Mouse (Mus musculus): Measurements from ENCODE around the gene Foxg1. TPM values are rescaled to one million over a fixed set of nuclear protein-coding genes. Genes with fewer than 3 reads are reported as not detected.
A peak's percentile ranks its signal among the peaks of the same experiment; 100 is the strongest.

Gene Foxg1
- polyA plus RNA-seq (2015; fragmentation: Nextera tagmentation; extraction: Ambion mirVana) = 110 and 111 TPM in 2 replicates

DNA sequence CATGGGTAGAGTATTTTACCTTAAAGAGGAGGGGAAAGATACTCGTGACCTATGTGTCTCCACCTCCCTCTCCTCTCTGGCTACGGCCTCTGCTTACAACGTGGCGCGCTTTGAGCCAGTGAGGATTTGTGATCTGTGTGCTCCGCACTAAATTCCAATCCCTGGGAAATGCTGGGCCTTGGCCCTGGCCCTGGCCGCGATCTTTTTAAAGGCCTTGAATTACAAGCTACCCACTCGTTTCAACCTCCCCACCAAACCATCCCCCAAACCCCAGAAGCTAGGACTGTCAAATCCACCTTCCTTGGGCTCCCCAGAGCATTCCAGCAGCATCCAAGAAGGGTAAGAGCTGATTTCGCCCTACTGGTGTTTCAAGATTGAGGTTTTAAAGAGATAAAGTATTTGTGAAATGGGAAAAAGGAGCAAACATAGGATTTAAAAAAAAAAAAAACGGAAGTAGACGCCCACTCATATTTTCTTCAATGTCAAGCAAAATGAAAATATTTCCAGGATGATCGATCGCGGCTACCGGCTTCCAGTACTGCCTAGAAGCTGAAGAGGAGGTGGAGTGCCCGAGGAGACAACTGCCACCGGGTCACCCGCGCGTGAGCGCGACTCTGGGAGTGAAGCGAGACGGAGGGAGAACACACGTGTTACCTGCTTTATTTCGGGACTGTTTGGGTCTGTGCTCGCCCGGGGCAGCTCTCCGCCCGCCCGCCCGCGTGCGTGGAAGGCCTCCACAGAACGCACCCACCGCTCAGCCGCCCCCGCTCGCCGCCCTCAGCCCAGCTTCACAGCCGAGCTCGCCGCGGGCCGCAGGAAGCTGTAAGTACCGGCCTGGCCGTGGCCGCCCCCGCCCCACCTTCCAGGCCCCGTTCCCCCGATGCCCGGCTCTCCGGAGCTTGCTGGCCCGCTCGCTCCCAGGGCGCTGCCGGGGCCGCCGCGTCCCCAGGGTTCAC, at the start of gene Foxg1:
Gene Foxg1 (plus strand): TSS at position 96 of the 956 bp plus-strand sequence.
- Histone ChIP-seq H3K9ac (replicated peaks) (peak within 1 kb of the TSS; percentile 97), H3K4me3 (peak within 1 kb of the TSS; percentile 72), H3K27ac (replicated peaks) (peak within 1 kb of the TSS; percentile 100), H3K4me1 (peaks cover 8% of the 10 kb centered on the region; the same call in 1 of the 2 replicates), H3K9me3 (no peaks in the 10 kb centered on the region), H3K27me3 (no peaks in the 10 kb centered on the region), H3K4me2 (replicated peaks) (peak within 1 kb of the TSS; percentile 46), H3K36me3 (0 out of 2 replicates have a peak, but pooled peaks cover 3% of the 10 kb centered on the region)
- peak; percentile 3 for ATAC-seq (replicated peaks)
- under 1% methylated on average over 52 of the region's 61 CpGs for WGBS

DNA sequence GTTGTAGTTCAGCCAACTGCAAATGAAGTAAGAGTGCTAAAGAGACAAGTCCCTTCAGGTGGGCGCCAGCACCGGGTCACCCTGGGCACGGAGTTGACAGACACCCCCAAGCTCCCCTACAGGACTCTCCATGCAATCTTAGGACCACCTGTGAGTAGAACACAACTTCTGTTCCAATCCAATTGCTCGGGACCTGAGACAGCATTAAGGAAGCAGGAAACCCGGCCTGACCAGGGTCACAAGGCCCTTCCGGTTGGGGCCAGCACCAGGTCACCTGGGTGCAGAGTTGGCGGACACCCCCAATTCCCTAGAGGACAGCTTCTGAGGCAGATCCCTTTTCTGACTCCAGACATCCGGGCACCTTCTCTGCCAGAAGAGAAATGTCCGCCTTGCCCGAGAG, 32.8 kb upstream of the Foxg1 start:
- no peak overlapping the region for H3K9ac ChIP-seq (replicated peaks)
- 94% methylated on average over 10 of the region's 10 CpGs for WGBS
- H3K27ac ChIP-seq (replicated peaks) = no peak overlapping the region
- H3K4me2 ChIP-seq (replicated peaks) = no peak overlapping the region
- H3K36me3 ChIP-seq = no peaks in the 10 kb centered on the region
- no peaks in the 10 kb centered on the region for H3K27me3 ChIP-seq
- no peak overlapping the region for H3K4me3 ChIP-seq
- ATAC-seq (replicated peaks) = no peak
- no peaks in the 10 kb centered on the region for H3K9me3 ChIP-seq
- no peaks in the 10 kb centered on the region for H3K4me1 ChIP-seq

DNA sequence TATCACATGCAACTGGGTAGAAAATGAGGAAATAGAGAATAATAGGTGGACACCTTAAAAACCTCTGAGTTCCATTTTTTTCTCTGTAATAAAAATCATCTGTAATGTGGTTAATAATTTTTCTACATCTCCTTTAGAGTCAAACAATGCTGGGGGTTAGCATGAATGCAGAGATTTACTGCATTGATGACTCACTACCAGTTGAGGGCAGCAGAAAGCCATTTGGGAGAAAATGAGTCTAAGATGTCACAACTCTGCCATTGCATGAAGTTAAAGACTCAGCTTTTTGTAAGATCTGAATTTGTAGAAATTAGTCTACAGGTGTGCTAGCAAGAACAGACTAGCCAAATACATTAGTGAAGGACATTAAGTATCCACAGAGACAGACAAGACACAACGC, 13.5 kb upstream of the Foxg1 start:
- H3K4me1 ChIP-seq = peaks cover 26% of the 10 kb centered on the region
- H3K27ac ChIP-seq (replicated peaks) = no peak overlapping the region
- no peak overlapping the region for H3K4me2 ChIP-seq (replicated peaks)
- no peaks in the 10 kb centered on the region for H3K36me3 ChIP-seq
- ATAC-seq (replicated peaks) = peak; percentile 33; the same call in 1 of the 2 replicates
- H3K9me3 ChIP-seq = no peaks in the 10 kb centered on the region
- WGBS = 39% methylated on average over 1 of the region's 1 CpGs
- H3K9ac ChIP-seq (replicated peaks) = no peak overlapping the region
- no peaks in the 10 kb centered on the region for H3K27me3 ChIP-seq
- no peak overlapping the region for H3K4me3 ChIP-seq

DNA sequence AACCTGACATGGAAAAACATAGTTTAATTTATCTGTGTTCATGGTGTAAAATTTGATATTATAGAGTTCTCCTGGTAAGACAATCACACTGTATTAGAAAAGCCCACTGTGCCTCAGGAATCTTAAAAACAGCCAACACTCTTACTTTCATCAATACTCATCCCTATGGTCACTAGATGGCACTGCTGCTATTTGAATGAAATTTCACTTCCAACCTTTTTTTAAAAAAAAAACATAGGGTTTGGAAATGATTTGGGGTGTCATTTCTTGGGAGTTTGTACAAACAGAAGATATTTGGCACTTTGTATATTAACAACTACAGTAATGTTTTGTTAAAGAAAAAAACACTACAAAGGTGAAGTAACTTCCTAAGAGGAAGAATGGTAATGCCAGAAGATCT, 10.3 kb upstream of the Foxg1 start:
- H3K27me3 ChIP-seq = no peaks in the 10 kb centered on the region
- peak overlapping the region; percentile 89; the same call in 1 of the 2 replicates for H3K27ac ChIP-seq (replicated peaks)
- H3K9me3 ChIP-seq = no peaks in the 10 kb centered on the region
- no peak overlapping the region for H3K4me3 ChIP-seq
- no peak overlapping the region for H3K4me2 ChIP-seq (replicated peaks)
- H3K36me3 ChIP-seq = no peaks in the 10 kb centered on the region
- ATAC-seq (replicated peaks) = no peak
- peaks cover 35% of the 10 kb centered on the region for H3K4me1 ChIP-seq
- H3K9ac ChIP-seq (replicated peaks) = no peak overlapping the region

DNA sequence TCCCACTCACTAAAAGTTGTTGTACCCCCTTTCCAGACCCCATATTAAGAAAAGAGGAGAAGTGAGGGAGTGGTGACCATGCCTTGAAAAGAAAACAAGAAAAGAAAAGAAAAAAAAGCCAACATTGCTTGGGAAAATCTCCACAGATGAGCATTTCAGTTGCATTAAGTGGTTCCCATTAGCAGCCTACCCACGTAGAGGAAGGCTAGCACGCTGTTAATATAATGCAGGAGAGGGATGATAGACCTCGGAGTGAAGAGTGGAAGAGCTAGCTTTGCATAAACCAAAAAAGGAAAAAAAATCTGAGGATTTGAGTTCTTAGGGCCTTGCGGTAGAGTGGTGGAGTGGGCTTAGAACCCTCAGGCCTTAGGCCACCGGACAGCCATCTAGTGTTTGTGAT, 9.3 kb upstream of the Foxg1 start:
- H3K9ac ChIP-seq (replicated peaks) = peak overlapping the region; percentile 68; the same call in 1 of the 2 replicates
- 6% methylated on average over 5 of the region's 5 CpGs for WGBS
- H3K4me1 ChIP-seq = peaks cover 35% of the 10 kb centered on the region
- no peaks in the 10 kb centered on the region for H3K27me3 ChIP-seq
- peak overlapping the region; percentile 66 for H3K4me2 ChIP-seq (replicated peaks)
- peak overlapping the region; percentile 89 for H3K27ac ChIP-seq (replicated peaks)
- H3K36me3 ChIP-seq = no peaks in the 10 kb centered on the region
- peak overlapping the region; percentile 41; the same call in 1 of the 2 replicates for H3K4me3 ChIP-seq
- no peaks in the 10 kb centered on the region for H3K9me3 ChIP-seq
- ATAC-seq (replicated peaks) = no peak

DNA sequence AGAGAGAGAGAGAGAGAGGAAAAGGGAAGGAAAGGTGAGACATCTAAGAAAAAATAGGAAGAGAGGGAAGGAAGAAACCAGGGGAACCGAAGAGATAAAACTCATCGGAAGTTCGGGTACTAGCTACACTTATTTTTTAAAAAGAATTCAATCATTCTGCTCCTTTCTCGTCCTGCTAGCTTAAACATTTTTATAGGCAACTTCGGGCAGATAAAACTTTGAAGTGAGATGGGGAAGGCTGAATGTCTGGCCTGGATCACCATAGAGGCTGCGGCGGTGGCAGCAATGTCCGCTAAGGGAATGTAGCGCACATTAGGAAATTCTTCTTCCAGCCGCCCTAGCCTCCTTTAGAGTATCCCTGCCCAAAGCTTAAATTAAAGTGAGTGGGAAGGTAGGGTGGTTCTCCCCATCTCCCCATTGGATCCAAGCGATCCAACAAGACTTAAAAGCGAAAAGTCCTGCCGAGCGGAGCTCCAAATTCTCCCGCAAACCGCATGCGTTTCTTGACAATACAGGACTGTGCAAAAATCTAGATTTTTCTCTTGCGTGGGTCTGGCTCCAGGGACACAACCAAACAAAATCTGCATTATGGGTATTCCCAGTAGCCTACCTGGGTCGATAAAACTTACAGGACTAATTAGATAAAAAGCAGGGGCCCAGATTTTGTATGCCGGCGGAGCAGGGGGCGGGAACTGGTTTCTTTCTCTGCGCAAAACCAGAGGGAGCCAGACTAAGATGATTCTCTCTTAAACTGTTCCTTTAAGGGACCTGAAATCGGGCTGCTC, 8.4 kb upstream of the Foxg1 start:
- 2% methylated on average over 24 of the region's 24 CpGs for WGBS
- no peak for ATAC-seq (replicated peaks)

DNA sequence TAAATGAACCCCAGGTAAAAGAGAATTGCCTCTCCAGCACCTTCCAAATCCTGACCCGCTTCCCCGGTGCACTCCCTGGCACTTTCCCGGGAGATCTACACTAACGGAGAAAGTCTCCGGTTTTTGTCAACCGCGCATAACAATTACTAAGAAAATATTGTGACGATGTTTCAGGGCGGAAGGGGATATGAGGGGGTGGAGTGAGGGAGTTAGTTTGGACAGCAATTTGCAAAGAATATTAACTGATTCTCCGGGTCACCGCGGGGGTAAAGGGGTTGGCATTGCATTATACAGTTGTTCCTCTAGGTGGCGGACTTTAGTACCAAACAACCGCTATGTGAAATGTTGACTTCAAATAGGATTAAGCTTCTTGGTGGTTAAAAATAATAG, 7.9 kb upstream of the Foxg1 start:
- Histone ChIP-seq H3K36me3 (no peaks in the 10 kb centered on the region), H3K4me3 (peak overlapping the region; percentile 41), H3K9ac (replicated peaks) (peak overlapping the region; percentile 68), H3K4me2 (replicated peaks) (peak overlapping the region; percentile 66), H3K27me3 (no peaks in the 10 kb centered on the region), H3K9me3 (no peaks in the 10 kb centered on the region), H3K4me1 (peaks cover 34% of the 10 kb centered on the region), H3K27ac (replicated peaks) (peak overlapping the region; percentile 89)
- no peak for ATAC-seq (replicated peaks)
- under 1% methylated on average over 14 of the region's 14 CpGs for WGBS

More for the DNA sequence above, 8.4 kb upstream of the Foxg1 start:
- H3K27ac ChIP-seq (replicated peaks) = peak overlapping the region; percentile 89
- no peaks in the 10 kb centered on the region for H3K36me3 ChIP-seq
- H3K4me2 ChIP-seq (replicated peaks) = peak overlapping the region; percentile 66
- peaks cover 35% of the 10 kb centered on the region for H3K4me1 ChIP-seq
- H3K27me3 ChIP-seq = no peaks in the 10 kb centered on the region
- H3K9ac ChIP-seq (replicated peaks) = peak overlapping the region; percentile 68
- peak overlapping the region; percentile 41 for H3K4me3 ChIP-seq
- H3K9me3 ChIP-seq = no peaks in the 10 kb centered on the region

DNA sequence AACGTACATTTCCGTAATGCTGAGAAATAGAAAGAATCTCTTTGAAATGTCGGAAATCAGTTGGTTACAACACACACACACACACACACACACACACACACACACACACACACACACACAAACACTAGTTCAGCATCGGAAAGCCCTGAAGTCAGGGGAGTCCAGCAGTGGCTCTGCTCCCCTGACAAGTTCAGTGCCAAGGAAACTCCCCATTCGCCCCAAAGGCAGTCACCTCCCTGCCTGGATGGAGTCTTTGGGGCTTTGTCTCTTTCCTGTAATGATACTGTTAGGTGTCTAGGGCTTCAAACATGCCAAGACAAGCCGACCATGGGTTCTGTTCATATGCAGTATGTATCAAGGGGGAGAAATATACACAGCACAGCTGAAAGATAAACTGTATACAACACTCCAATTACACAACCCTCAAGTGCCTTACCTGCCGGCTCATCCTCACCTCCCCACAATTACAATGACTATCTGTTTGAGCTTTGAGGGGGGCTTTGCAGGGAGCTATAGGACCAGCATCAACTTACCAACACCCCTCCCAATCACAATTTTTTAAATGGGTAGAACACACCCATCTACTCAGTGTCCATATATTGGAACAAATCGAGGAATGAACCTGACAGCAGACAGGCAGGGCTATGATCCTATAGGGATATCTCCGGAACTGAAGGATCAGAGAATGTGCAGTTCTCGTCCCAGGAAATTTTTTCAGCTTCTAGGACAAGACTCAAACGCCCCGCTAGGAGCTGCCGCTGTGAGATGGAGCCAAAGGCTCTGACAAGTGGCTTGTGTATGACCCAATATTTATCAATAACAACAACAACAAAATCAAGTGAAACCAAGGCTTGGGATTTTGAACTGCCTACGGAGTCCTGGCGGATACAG, 6.8 kb upstream of the Foxg1 start:
- H3K9me3 ChIP-seq = no peaks in the 10 kb centered on the region
- H3K27ac ChIP-seq (replicated peaks) = peak overlapping the region; percentile 100
- peak overlapping the region; percentile 97 for H3K9ac ChIP-seq (replicated peaks)
- peak; percentile 12 for ATAC-seq (replicated peaks)
- peak overlapping the region; percentile 72 for H3K4me3 ChIP-seq
- H3K27me3 ChIP-seq = no peaks in the 10 kb centered on the region
- WGBS = 3% methylated on average over 15 of the region's 15 CpGs
- peaks cover 36% of the 10 kb centered on the region for H3K4me1 ChIP-seq
- H3K4me2 ChIP-seq (replicated peaks) = peak overlapping the region; percentile 46
- H3K36me3 ChIP-seq = no peaks in the 10 kb centered on the region

DNA sequence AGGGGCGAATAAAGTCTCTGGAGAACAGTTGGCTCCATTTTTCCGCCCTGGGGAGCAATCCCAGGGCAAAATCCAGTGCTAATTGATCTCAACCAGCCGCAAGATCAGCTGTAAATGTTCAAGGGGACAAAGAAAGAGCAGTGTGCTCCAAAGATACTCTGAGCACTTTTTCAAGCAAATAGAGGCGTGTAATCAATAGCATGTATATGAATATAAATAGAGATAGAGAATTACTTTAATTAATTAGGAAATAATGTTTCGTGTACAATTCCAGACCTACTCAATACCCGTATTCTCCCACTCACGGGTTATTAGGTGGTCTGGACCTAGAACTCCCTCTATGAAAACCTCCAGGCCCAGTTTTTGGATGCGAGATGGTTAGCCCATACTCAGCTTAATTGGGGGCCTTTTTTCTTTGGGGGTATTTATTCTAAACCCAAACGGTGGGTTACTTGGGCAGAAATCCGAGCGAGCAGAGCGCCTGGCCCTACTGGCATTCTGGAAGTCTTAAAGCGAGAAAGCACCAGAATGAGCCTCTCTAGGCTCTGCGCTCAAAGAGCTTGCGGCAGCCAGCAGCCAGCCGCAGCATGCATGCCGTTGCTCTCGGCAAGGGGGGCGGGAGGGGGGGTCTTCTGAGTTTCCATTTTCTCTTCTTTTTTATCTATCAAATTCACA, 6.0 kb upstream of the Foxg1 start:
- H3K4me1 ChIP-seq = peaks cover 32% of the 10 kb centered on the region
- no peaks in the 10 kb centered on the region for H3K36me3 ChIP-seq
- peak; percentile 27; the same call in 1 of the 2 replicates for ATAC-seq (replicated peaks)
- H3K9ac ChIP-seq (replicated peaks) = peak overlapping the region; percentile 97
- H3K4me3 ChIP-seq = peak overlapping the region; percentile 72
- peak overlapping the region; percentile 100 for H3K27ac ChIP-seq (replicated peaks)
- H3K4me2 ChIP-seq (replicated peaks) = peak overlapping the region; percentile 46
- H3K27me3 ChIP-seq = no peaks in the 10 kb centered on the region
- H3K9me3 ChIP-seq = no peaks in the 10 kb centered on the region
- WGBS = 1% methylated on average over 19 of the region's 19 CpGs

DNA sequence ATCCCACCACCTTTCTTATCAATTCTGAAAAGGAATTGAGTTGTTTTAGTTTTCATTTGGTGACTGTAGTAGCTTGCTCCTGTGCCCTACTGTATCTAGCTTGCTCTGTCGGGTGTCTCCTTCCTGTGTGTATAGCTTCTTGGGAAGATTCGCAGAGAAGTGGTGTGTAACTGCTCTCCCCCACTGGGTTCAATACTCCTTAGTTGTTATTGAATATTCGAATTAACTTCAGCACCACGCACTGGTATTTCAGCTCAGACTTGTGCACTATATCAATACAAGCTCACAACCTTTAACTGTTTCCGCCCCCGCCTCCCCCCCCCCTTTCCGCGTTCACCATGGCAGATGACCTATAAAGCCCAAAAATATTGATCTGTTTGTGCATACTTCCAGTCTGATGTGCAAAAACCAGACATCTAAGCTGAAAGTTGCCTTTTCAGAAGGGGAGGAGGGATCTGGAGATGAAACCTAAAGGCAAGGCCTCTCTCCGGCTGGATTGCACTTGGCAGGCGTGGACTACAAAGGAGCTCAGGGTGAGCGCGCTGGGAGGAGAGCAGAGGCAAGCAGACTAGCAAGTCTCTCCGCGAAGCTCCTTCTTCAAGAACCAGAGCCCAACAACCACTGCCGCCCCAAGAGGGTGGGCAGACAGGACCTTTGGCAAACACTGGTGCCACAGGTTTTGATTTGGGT, 5.0 kb upstream of the Foxg1 start:
- no peaks in the 10 kb centered on the region for H3K27me3 ChIP-seq
- WGBS = 1% methylated on average over 15 of the region's 15 CpGs
- H3K36me3 ChIP-seq = no peaks in the 10 kb centered on the region
- H3K9me3 ChIP-seq = no peaks in the 10 kb centered on the region
- H3K9ac ChIP-seq (replicated peaks) = peak overlapping the region; percentile 97
- H3K4me1 ChIP-seq = peaks cover 30% of the 10 kb centered on the region
- peak; percentile 49 for ATAC-seq (replicated peaks)
- H3K4me3 ChIP-seq = peak overlapping the region; percentile 72
- H3K4me2 ChIP-seq (replicated peaks) = peak overlapping the region; percentile 46
- H3K27ac ChIP-seq (replicated peaks) = peak overlapping the region; percentile 100

Data from forebrain, embryonic 15.5 days (tissue).